Mouse (Mus musculus): ENCODE results near the gene Esf1.

GRCm38 (mm10) chr2:140075150-140075549 is 95.2 kb downstream of the Esf1 start:
- TF ChIP-seq CTCF (IDR thresholded peaks at IDR 0.05; ENCODE audit: control insufficient read depth, insufficient read depth, insufficient replicate concordance, low read depth, low read length) (no peak), POLR2A (IDR thresholded peaks at IDR 0.05; ENCODE audit: control insufficient read depth, low read depth, low read length) (no peak)
